Mouse (Mus musculus): ENCODE data around the gene Tle6. TPM values are rescaled to one million over a fixed set of nuclear protein-coding genes. Genes with fewer than 3 reads are reported as not detected.

The Tle6 gene
- polyA plus RNA-seq, 1 experiment, result 14.3 TPM

DNA sequence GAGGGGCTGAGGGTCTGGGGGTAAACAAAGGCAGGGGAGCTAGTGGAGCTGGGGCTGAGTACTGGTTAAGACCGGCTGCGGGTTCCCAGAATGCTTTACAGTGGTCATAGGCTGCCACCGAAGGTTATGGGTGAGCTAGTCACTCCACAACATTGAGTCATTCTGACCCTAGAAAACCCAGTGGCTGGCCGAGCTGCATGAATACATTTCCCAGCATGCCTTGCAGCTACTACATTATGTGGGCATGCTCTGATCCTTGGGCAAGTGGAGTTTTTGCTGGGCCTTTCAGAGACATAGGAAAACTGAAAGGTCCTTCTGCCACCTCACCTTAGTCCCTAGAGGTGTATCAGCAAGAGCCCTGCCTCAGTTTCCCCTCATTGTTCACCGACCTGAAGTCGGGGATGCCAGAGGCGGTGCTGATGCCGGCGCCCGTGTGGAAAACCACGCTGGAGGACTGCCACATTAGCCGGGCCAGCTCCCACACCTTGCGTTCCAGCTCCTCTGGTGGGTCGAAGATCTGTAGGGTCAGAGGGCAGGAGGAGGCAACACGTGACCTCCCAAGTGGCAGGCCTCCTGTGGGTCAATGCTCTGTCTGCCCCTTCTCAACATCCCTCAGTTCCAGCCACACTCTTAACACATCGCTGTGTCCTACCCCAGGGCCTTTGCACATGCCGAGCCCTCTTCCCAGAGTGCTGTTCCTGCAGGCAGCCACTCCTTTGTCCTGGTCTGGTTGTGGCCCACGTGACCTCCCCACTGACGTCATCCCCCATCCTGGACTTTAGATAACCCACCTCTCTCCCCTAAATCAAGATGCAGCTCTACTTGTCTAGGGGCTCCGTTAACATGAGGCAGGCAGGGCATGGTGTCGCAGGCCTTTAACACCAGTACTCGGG is 25.5 kb upstream of the Tle6 start:
- no peak for DNase-seq (ENCODE audit: low read depth in 1 of 2, low spot score in 2 of 2)
- WGBS, result 87% methylated on average over 22 of the region's 22 CpGs
- peak overlapping the region; percentile 91; the same call in 1 of the 2 replicates for H3K4me3 ChIP-seq (ENCODE audit: extremely low read depth, insufficient read depth, insufficient read length)
- TF ChIP-seq CTCF (IDR thresholded peaks at IDR 0.05; ENCODE audit: extremely low read depth, insufficient read depth, insufficient read length, insufficient replicate concordance) (no peak), POLR2A (IDR thresholded peaks at IDR 0.05; ENCODE audit: low read depth, low read length) (no peak)
- H3K27me3 ChIP-seq (ENCODE audit: control insufficient read depth, insufficient read depth, low read length), result no peaks in the 10 kb centered on the region
- H3K27ac ChIP-seq (ENCODE audit: insufficient read depth, low read length), result 0 out of 2 replicates have a peak overlapping the region, but pooled peaks have one; percentile 87
- peaks cover 2% of the 10 kb centered on the region for H3K36me3 ChIP-seq (ENCODE audit: control insufficient read depth, insufficient read depth, low read length)
- H3K4me1 ChIP-seq (ENCODE audit: control insufficient read depth, insufficient read depth, insufficient read length), result peaks cover 4% of the 10 kb centered on the region; the same call in 1 of the 2 replicates

DNA sequence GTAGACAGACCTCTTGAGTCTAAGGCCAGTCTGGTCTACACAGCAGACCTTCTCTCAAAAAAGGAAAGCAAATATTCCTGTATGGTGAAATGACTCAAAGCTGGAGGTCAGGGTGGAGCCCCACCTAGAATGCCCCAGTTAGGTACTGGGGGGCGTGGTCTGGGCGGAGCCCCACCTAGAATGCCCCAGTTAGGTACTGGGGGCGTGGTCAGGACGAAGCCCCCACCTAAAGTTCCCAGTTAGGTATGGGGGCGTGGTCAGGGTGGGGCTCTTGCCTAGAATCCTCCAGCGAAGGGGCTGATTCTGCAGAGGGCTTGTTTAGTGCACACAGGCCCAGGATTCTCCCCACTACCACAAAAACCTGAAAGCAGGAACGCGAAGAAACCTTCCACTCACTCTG is 22.6 kb upstream of the Tle6 start:
- Histone ChIP-seq H3K36me3 (ENCODE audit: control insufficient read depth, insufficient read depth, low read length) (peaks cover 2% of the 10 kb centered on the region), H3K27ac (ENCODE audit: insufficient read depth, low read length) (no peak overlapping the region), H3K27me3 (ENCODE audit: control insufficient read depth, insufficient read depth, low read length) (no peaks in the 10 kb centered on the region), H3K4me1 (ENCODE audit: control insufficient read depth, insufficient read depth, insufficient read length) (peaks cover 4% of the 10 kb centered on the region; the same call in 1 of the 2 replicates), H3K4me3 (ENCODE audit: extremely low read depth, insufficient read depth, insufficient read length) (no peak overlapping the region)
- WGBS, result 92% methylated on average over 8 of the region's 8 CpGs
- no peak for DNase-seq (ENCODE audit: low read depth in 1 of 2, low spot score in 2 of 2)
- TF ChIP-seq POLR2A (IDR thresholded peaks at IDR 0.05; ENCODE audit: low read depth, low read length), result no peak
- no peak for TF ChIP-seq CTCF (IDR thresholded peaks at IDR 0.05; ENCODE audit: extremely low read depth, insufficient read depth, insufficient read length, insufficient replicate concordance)

DNA sequence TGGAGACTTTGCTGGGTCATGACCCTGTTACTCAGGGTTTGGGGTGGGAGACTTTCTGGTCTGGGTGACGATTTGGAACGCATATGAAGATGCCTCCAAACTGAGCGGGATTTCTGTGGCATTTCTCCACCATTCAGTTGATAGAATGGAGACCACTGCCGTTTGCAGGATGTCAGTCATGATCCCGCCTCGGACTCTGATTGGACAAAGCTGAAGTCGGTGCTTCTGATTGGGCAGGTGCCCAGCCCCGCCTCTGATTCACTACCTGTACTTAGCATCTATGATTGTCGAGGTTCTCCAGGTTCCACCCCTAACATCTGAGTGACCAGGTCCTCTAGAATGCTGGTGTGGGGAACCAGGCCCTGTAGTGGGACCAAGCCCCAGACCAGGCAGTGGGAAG is 19.9 kb upstream of the Tle6 start:
- no peak for DNase-seq (ENCODE audit: low read depth in 1 of 2, low spot score in 2 of 2)
- H3K36me3 ChIP-seq (ENCODE audit: control insufficient read depth, insufficient read depth, low read length), result peaks cover 2% of the 10 kb centered on the region
- TF ChIP-seq POLR2A (IDR thresholded peaks at IDR 0.05; ENCODE audit: low read depth, low read length) (no peak), CTCF (IDR thresholded peaks at IDR 0.05; ENCODE audit: extremely low read depth, insufficient read depth, insufficient read length, insufficient replicate concordance) (no peak)
- no peak overlapping the region for H3K4me3 ChIP-seq (ENCODE audit: extremely low read depth, insufficient read depth, insufficient read length)
- WGBS, result 72% methylated on average over 9 of the region's 9 CpGs
- no peaks in the 10 kb centered on the region for H3K27me3 ChIP-seq (ENCODE audit: control insufficient read depth, insufficient read depth, low read length)
- H3K4me1 ChIP-seq (ENCODE audit: control insufficient read depth, insufficient read depth, insufficient read length), result no peaks in the 10 kb centered on the region
- H3K27ac ChIP-seq (ENCODE audit: insufficient read depth, low read length), result no peak overlapping the region

GRCm38 (mm10) chr10:81619976-81620375 is 19.1 kb upstream of the Tle6 start:
- no peak for DNase-seq (ENCODE audit: low read depth in 1 of 2, low spot score in 2 of 2)
- Histone ChIP-seq H3K27ac (ENCODE audit: insufficient read depth, low read length) (no peak overlapping the region), H3K4me1 (ENCODE audit: control insufficient read depth, insufficient read depth, insufficient read length) (no peaks in the 10 kb centered on the region), H3K4me3 (ENCODE audit: extremely low read depth, insufficient read depth, insufficient read length) (no peak overlapping the region), H3K36me3 (ENCODE audit: control insufficient read depth, insufficient read depth, low read length) (peaks cover 2% of the 10 kb centered on the region), H3K27me3 (ENCODE audit: control insufficient read depth, insufficient read depth, low read length) (no peaks in the 10 kb centered on the region)
- no peak for TF ChIP-seq POLR2A (IDR thresholded peaks at IDR 0.05; ENCODE audit: low read depth, low read length)
- no peak for TF ChIP-seq CTCF (IDR thresholded peaks at IDR 0.05; ENCODE audit: extremely low read depth, insufficient read depth, insufficient read length, insufficient replicate concordance)
- 79% methylated on average over 5 of the region's 5 CpGs for WGBS

GRCm38 (mm10) chr10:81615486-81615885 is 14.6 kb upstream of the Tle6 start:
- H3K4me3 ChIP-seq (ENCODE audit: extremely low read depth, insufficient read depth, insufficient read length), result no peak overlapping the region
- H3K27ac ChIP-seq (ENCODE audit: insufficient read depth, low read length), result no peak overlapping the region
- 83% methylated on average over 6 of the region's 6 CpGs for WGBS
- H3K4me1 ChIP-seq (ENCODE audit: control insufficient read depth, insufficient read depth, insufficient read length), result no peaks in the 10 kb centered on the region
- H3K36me3 ChIP-seq (ENCODE audit: control insufficient read depth, insufficient read depth, low read length), result no peaks in the 10 kb centered on the region
- no peaks in the 10 kb centered on the region for H3K27me3 ChIP-seq (ENCODE audit: control insufficient read depth, insufficient read depth, low read length)
- DNase-seq (ENCODE audit: low read depth in 1 of 2, low spot score in 2 of 2), result no peak
- TF ChIP-seq POLR2A (IDR thresholded peaks at IDR 0.05; ENCODE audit: low read depth, low read length), result no peak
- no peak for TF ChIP-seq CTCF (IDR thresholded peaks at IDR 0.05; ENCODE audit: extremely low read depth, insufficient read depth, insufficient read length, insufficient replicate concordance)

DNA sequence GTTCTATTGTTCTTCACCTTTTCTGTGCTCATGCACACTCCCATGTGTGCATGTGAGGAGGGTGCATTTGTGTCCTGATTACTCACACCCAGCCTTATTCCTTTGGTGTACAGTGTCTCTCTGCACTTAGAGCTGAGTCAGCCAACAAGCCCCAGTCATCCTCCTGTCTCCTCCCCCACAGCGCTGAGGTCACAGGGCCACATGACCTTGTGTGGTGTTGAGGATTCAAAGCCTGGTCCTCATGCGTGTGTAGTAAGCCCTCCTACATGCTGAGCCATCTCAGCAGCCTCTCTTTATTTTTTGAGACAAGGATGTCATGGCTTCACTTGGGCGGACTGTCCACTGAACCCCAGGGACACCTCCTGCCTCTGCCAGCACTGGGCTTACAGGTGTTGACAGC is 11.9 kb upstream of the Tle6 start:
- H3K27me3 ChIP-seq (ENCODE audit: control insufficient read depth, insufficient read depth, low read length), result no peaks in the 10 kb centered on the region
- TF ChIP-seq POLR2A (IDR thresholded peaks at IDR 0.05; ENCODE audit: low read depth, low read length) (no peak), CTCF (IDR thresholded peaks at IDR 0.05; ENCODE audit: extremely low read depth, insufficient read depth, insufficient read length, insufficient replicate concordance) (no peak)
- WGBS, result 75% methylated on average over 3 of the region's 3 CpGs
- no peak overlapping the region for H3K27ac ChIP-seq (ENCODE audit: insufficient read depth, low read length)
- no peak overlapping the region for H3K4me3 ChIP-seq (ENCODE audit: extremely low read depth, insufficient read depth, insufficient read length)
- H3K4me1 ChIP-seq (ENCODE audit: control insufficient read depth, insufficient read depth, insufficient read length), result no peaks in the 10 kb centered on the region
- no peak for DNase-seq (ENCODE audit: low read depth in 1 of 2, low spot score in 2 of 2)
- H3K36me3 ChIP-seq (ENCODE audit: control insufficient read depth, insufficient read depth, low read length), result no peaks in the 10 kb centered on the region

- TF ChIP-seq POLR2A (IDR thresholded peaks at IDR 0.05; ENCODE audit: low read depth, low read length) (no peak), CTCF (IDR thresholded peaks at IDR 0.05; ENCODE audit: extremely low read depth, insufficient read depth, insufficient read length, insufficient replicate concordance) (no peak)
- H3K4me3 ChIP-seq (ENCODE audit: extremely low read depth, insufficient read depth, insufficient read length), result no peak overlapping the region
- peaks cover 6% of the 10 kb centered on the region; the same call in 1 of the 2 replicates for H3K4me1 ChIP-seq (ENCODE audit: control insufficient read depth, insufficient read depth, insufficient read length)
- no peak overlapping the region for H3K27ac ChIP-seq (ENCODE audit: insufficient read depth, low read length)
- no peaks in the 10 kb centered on the region for H3K36me3 ChIP-seq (ENCODE audit: control insufficient read depth, insufficient read depth, low read length)
- 94% methylated on average over 1 of the region's 1 CpGs for WGBS
- no peak for DNase-seq (ENCODE audit: low read depth in 1 of 2, low spot score in 2 of 2)
- H3K27me3 ChIP-seq (ENCODE audit: control insufficient read depth, insufficient read depth, low read length), result no peaks in the 10 kb centered on the region
These were observed 7.4 kb upstream of the Tle6 start for GRCm38 (mm10) chr10:81608308-81608707.
